Mouse (Mus musculus) embryo, embryonic 10.5 days (tissue): Measurements from ENCODE around the gene Mptx1.
"Not testable (repeated sequence)": the region's sequence is repeated elsewhere in the genome, so short reads cannot be mapped to it uniquely, and the experiment has no call there.

Experiments
- DNase-seq: peaks from one replicate; pipeline ENCODE4 v3.0.0-alpha.2; 2015; ENCODE audit warnings: low spot score

Mptx1 gene

GRCm38 (mm10) chr1:174330218-174330617, at the start of gene Mptx1:
TSS of gene Mptx1 (plus strand) at chr1:174330518.
- no peak for DNase-seq

DNA sequence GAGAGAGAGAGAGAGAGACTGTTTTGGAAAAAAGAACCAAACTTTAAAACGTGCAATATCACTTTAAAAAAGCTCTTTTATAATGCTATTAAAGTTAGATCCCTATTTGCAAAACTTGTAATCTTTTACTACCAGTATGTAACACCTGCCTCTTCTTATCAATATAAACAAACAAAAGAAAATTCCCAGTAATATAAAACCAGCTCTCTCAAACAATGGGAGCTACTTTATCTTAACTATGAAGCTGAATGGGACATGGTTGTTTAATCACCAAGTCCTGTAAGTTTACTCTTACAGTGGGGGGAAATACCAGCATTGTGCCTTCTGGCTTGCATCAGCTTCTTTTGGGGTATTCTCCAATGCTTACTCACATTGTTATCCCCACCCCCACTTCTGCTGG, 27.2 kb upstream of the Mptx1 start:
- no peak for DNase-seq

DNA sequence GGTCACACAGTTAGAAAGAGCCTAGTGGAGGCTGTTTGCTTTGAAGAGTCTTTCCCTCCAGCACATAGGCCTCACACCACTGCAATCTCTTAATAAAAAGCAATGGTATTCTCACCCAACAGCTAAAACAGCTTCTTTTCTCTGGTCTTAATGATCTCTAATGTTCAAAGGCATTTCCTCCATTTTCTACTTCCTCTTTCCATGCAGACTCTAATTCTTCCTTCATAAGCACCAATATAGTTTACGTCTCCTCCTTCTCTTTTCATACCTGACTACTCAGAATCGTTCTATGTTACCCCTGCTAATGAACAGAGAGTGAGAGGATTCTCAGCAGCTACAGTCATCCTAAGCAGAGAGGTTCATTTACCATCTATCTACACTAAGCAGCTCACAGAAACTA, 13.0 kb upstream of the Mptx1 start:
- DNase-seq = no peak

DNA sequence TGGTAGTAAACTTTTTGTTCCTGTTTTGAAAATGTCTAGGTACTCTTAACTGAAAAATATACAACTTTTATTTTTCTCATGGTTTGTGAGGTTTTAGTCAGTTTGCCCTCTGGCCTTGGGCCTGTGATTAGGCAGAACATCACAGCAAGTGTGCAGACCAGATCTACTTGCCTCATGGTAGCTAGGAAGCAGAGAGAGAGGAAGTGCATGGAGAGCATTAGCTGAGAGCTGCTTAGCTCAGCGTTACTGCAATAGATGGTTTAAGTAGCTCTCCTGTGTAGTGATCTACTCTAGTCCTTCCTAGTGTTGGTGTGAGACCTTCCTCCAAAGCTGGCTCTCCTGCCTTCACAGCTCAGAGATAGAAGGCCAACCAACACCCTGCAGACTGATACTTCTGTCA, 23.3 kb downstream of the Mptx1 start:
- DNase-seq = not testable (repeated sequence)

DNA sequence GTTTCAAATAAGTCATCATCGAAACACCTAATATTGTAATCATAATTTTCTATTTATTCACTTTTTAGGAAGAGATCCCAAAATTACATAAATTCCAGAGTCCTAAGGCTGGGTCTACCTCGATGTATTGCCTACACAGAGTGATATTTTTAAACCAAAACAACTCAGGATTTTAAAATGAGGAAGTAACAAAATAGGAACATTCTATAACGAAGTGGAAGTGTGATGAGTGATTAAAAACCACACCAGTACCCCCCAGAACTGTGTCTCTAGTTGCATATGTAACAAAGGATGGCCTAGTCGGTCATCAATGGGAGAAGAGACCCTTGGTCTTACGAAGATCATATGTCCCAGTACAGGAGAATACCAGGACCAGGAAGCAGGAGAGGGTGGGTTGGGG, 24.3 kb downstream of the Mptx1 start:
- DNase-seq = no peak

GRCm38 (mm10) chr1:174364882-174365451, 34.6 kb downstream of the Mptx1 start, which contains the start of gene Olfr417:
TSS of gene Olfr417 (plus strand) at chr1:174365122.
- DNase-seq = no peak

DNA sequence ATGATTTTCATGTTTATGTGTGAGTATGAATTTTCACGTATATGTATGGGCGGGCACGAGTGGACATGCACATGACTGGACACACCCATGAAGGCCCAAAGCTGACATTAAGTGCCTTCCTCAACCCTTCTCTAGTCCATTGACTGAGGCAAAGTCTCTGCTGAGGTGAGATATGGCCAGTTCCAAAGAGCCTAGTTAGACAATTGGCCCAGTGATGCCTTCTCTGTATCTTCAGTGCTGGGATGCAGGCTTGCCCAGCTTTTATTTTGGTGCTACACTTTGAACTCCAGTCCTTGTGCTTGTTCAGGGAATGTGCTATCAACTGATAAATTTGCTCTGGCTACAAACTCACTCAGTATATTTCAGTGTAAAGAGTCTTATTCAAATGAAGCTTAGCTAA, 43.5 kb downstream of the Mptx1 start:
- DNase-seq = no peak
